Mouse (Mus musculus) myocyte (in vitro differentiated cells): ENCODE measurements around the gene Fggy.

ENCODE experiments used
- E2F4 ChIP-seq: IDR thresholded peaks from one replicate; pipeline ENCODE4 v1.6.1; 2011; ENCODE audit warnings: mild to moderate bottlenecking, control low read depth, moderate library complexity; ENCODE audit not compliant: insufficient read depth
- MAX ChIP-seq: IDR thresholded peaks from one replicate; pipeline ENCODE4 v1.6.1; 2011; ENCODE audit warnings: low read depth, mild to moderate bottlenecking, control low read depth
- POLR2A ChIP-seq: IDR thresholded peaks from one replicate; pipeline ENCODE4 v1.6.1; 2011; ENCODE audit warnings: low read depth, mild to moderate bottlenecking, control low read depth, moderate library complexity; ENCODE audit not compliant: insufficient read length
- SRF ChIP-seq: IDR thresholded peaks from one replicate; pipeline ENCODE4 v1.6.1; 2011; ENCODE audit warnings: low read depth; ENCODE audit not compliant: control insufficient read depth, insufficient read length
- USF1 ChIP-seq: IDR thresholded peaks from one replicate; pipeline ENCODE4 v1.6.1; 2011; ENCODE audit warnings: low read depth, mild to moderate bottlenecking, control low read depth, moderate library complexity

GRCm38 (mm10) chr4:95920448-95920847 lies 363.1 kb downstream of the Fggy start:
- no peak for TF ChIP-seq POLR2A
- no peak for TF ChIP-seq USF1
- TF ChIP-seq E2F4: no peak
- no peak for TF ChIP-seq MAX
- no peak for TF ChIP-seq SRF
